Mouse (Mus musculus): ENCODE results near the gene Poln.

DNA sequence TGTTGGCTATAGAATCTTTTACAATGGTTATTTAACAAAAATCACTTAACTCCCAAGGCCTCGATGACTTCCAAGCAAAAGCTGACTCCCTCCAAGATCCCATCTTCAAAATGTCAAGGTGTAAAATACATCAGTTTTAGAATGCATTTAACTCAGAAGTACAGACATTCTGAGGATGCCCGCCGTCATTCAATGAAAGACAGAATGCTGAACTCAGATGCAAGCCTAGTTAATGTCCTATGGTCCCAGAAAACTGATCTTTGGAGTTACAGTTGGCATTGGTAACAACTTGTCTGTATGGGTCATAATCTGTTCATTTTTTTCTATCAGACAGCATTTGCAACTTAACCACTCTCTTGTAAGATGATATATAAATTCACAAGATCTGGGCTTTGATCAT is 706 bp upstream of the Poln start:
- no peak for TF ChIP-seq CTCF (IDR thresholded peaks at IDR 0.05; ENCODE audit: control insufficient read depth, insufficient read depth, insufficient read length)
- TF ChIP-seq MAX (IDR thresholded peaks at IDR 0.05): no peak
- no peak for TF ChIP-seq CEBPB (IDR thresholded peaks at IDR 0.05; ENCODE audit: low read depth)
